Comparison of ENCODE assay signal across 21 mouse cellular contexts in genomic region chr5:100334686-100335085, GRCm38 (mm10).
DNase-seq lines count a peak whose midpoint lies in the region; ATAC-seq and TF ChIP-seq lines count a peak whose summit lies in the region.
"Had no signal": no experiment of that assay in that cellular context is flagged by ENCODE, and none has a peak within 500 bp of the region (broad histone marks: within the 10 kb centered on the region; RNA-seq: fewer than 3 reads in every experiment).

No protein-coding gene starts in this region.

- DNase-seq in CH12.LX (ENCODE audit: extremely low read depth) = no peak
- peak; percentile 72 for DNase-seq in ES-CJ7 (ENCODE audit: low read depth, low spot score)
- DNase-seq in R1 (ENCODE audit: low read depth, low spot score) = peak; percentile 80
- DNase-seq in ovary, postnatal 10 days (ENCODE audit: low spot score) = no peak
- DNase-seq in hindbrain, embryonic 10.5 days (ENCODE audit: low spot score) = no peak
- DNase-seq: adrenal gland, adult 8-10 months; adrenal gland, postnatal 14 days; adrenal gland, postnatal 36 days; cerebellum, adult 11-12 months; cerebellum, adult 2 months; cerebellum, adult 9-10 months; cerebellum, postnatal 10 days; cerebellum, postnatal 25 days; forebrain, postnatal 0 days had no signal

- TF ChIP-seq EP300 in CH12.LX (IDR thresholded peaks at IDR 0.05; ENCODE audit: low read length) = no peak

- no peak for TF ChIP-seq POLR2A in CH12.LX (IDR thresholded peaks at IDR 0.05; ENCODE audit: low read depth, low read length)

- H3K79me2 ChIP-seq in CH12.LX (replicated peaks; ENCODE audit: control insufficient read depth, extremely low read depth, insufficient read depth, poor library complexity, severe bottlenecking) = no peaks in the 10 kb centered on the region

- no peak overlapping the region for H3K9ac ChIP-seq in CH12.LX (ENCODE audit: insufficient read depth, low read depth)
- no peak overlapping the region for H3K9ac ChIP-seq in liver, embryonic 12.5 days
- H3K9ac ChIP-seq: embryonic facial prominence, embryonic 12.5 days; forebrain, embryonic 13.5 days; forebrain, embryonic 15.5 days; forebrain, postnatal 0 days had no signal

- no peak overlapping the region for H3K4me3 ChIP-seq in CH12.LX (replicated peaks in 1 of 3; ENCODE audit: low read depth in 2 of 3, low read length in 2 of 3, poor library complexity in 1 of 3)
- H3K4me3 ChIP-seq in liver, embryonic 12.5 days = no peak overlapping the region
- H3K4me3 ChIP-seq in hindbrain, embryonic 10.5 days = no peak overlapping the region
- H3K4me3 ChIP-seq: embryonic facial prominence, embryonic 10.5 days; embryonic facial prominence, embryonic 12.5 days; forebrain, embryonic 13.5 days; forebrain, embryonic 15.5 days had no signal

- no peak for TF ChIP-seq RAD21 in CH12.LX (IDR thresholded peaks at IDR 0.05; ENCODE audit: low read depth, low read length)

- dilution Hi-C loops in CH12.LX (cut with MboI; ENCODE audit: extremely low pct_ligation_motif_present, extremely low pct_unique_long_range_greater_than_20kb, low sequenced_read_pairs) = no loop called here

- 65% methylated on average over 6 of the region's 6 CpGs for WGBS in liver, embryonic 12.5 days (ENCODE audit: insufficient replicate concordance)
- WGBS in hindbrain, embryonic 10.5 days = 41% methylated on average over 6 of the region's 6 CpGs

- no peak overlapping the region for H3K4me2 ChIP-seq in CH12.LX (ENCODE audit: insufficient read depth, low read depth, poor library complexity, severe bottlenecking)
- H3K4me2 ChIP-seq in liver, embryonic 12.5 days = no peak overlapping the region
- H3K4me2 ChIP-seq: embryonic facial prominence, embryonic 12.5 days; forebrain, embryonic 13.5 days; forebrain, embryonic 15.5 days had no signal

- no peak for TF ChIP-seq CTCF in CH12.LX (conservative IDR thresholded peaks at IDR 0.05 in 1 of 2, IDR thresholded peaks at IDR 0.05 in 1 of 2; ENCODE audit: low read depth in 2 of 2, low read length in 2 of 2)

- no peaks in the 10 kb centered on the region for H3K27me3 ChIP-seq in CH12.LX (replicated peaks)
- peaks cover 5% of the 10 kb centered on the region; the same call in 1 of the 2 replicates for H3K27me3 ChIP-seq in liver, embryonic 12.5 days (replicated peaks)
- no peaks in the 10 kb centered on the region for H3K27me3 ChIP-seq in hindbrain, embryonic 10.5 days (ENCODE audit: insufficient read depth, poor library complexity, severe bottlenecking)
- H3K27me3 ChIP-seq: embryonic facial prominence, embryonic 12.5 days; forebrain, embryonic 13.5 days; forebrain, embryonic 15.5 days; Patski had no signal

- H3K9me3 ChIP-seq in CH12.LX (replicated peaks; ENCODE audit: low read length) = no peaks in the 10 kb centered on the region
- no peaks in the 10 kb centered on the region for H3K9me3 ChIP-seq in liver, embryonic 12.5 days (replicated peaks)
- H3K9me3 ChIP-seq in hindbrain, embryonic 10.5 days = no peaks in the 10 kb centered on the region
- H3K9me3 ChIP-seq: embryonic facial prominence, embryonic 10.5 days; embryonic facial prominence, embryonic 12.5 days; forebrain, embryonic 13.5 days; forebrain, embryonic 15.5 days had no signal

- peaks cover 14 to 41% of the 10 kb centered on the region in 2 experiments for H3K4me1 ChIP-seq in CH12.LX (ENCODE audit: control insufficient read depth in 1 of 2, insufficient read depth in 2 of 2)
- no peaks in the 10 kb centered on the region for H3K4me1 ChIP-seq in liver, embryonic 12.5 days
- H3K4me1 ChIP-seq in hindbrain, embryonic 10.5 days (replicated peaks) = peaks cover 30% of the 10 kb centered on the region
- H3K4me1 ChIP-seq: embryonic facial prominence, embryonic 12.5 days; forebrain, embryonic 15.5 days had no signal

- no peak for ATAC-seq in liver, embryonic 12.5 days
- ATAC-seq: activated CD4-positive, CD25-positive, alpha-beta regulatory T cell, adult 4 months; forebrain, embryonic 13.5 days; forebrain, embryonic 15.5 days; forebrain, postnatal 0 days; Patski had no signal

- H3K36me3 ChIP-seq in CH12.LX (replicated peaks in 1 of 2; ENCODE audit: control insufficient read depth in 1 of 2, insufficient read depth in 1 of 2, low read length in 1 of 2) = no peaks in the 10 kb centered on the region
- H3K36me3 ChIP-seq in liver, embryonic 12.5 days = no peaks in the 10 kb centered on the region
- H3K36me3 ChIP-seq in hindbrain, embryonic 10.5 days = no peaks in the 10 kb centered on the region
- H3K36me3 ChIP-seq: embryonic facial prominence, embryonic 10.5 days; embryonic facial prominence, embryonic 12.5 days; forebrain, embryonic 15.5 days had no signal

- in situ Hi-C loops in CH12.LX (cut with MboI; ENCODE audit: low pct_ligation_motif_present, low pct_unique_long_range_greater_than_20kb, low sequenced_read_pairs) = no loop called here

- H3K27ac ChIP-seq in CH12.LX (ENCODE audit: insufficient read depth, low read depth) = no peak overlapping the region
- no peak overlapping the region for H3K27ac ChIP-seq in liver, embryonic 12.5 days
- no peak overlapping the region for H3K27ac ChIP-seq in hindbrain, embryonic 10.5 days
- H3K27ac ChIP-seq: embryonic facial prominence, embryonic 10.5 days; embryonic facial prominence, embryonic 12.5 days; forebrain, embryonic 13.5 days; forebrain, embryonic 15.5 days had no signal

TF ChIP-seq in CH12.LX, 34 proteins besides CTCF, POLR2A, EP300 and RAD21:
- TF ChIP-seq JUND (conservative IDR thresholded peaks at IDR 0.05; ENCODE audit: low read depth, low read length) (no peak), ZNF384 (IDR thresholded peaks at IDR 0.05; ENCODE audit: low read depth, low read length) (0 out of 2 replicates have a peak, but pooled peaks have one; percentile 24)

Comparison
In these comparisons a context has a peak if more than half of its experiments do, and no peak if none do; other contexts are left out.
1. DNase-seq: peak in ES-CJ7 (single experiment) and R1 (single experiment); none in CH12.LX (single experiment), ovary, postnatal 10 days (single experiment) and hindbrain, embryonic 10.5 days (single experiment).